Mouse (Mus musculus): ENCODE measurements around the gene Wscd1.

DNA sequence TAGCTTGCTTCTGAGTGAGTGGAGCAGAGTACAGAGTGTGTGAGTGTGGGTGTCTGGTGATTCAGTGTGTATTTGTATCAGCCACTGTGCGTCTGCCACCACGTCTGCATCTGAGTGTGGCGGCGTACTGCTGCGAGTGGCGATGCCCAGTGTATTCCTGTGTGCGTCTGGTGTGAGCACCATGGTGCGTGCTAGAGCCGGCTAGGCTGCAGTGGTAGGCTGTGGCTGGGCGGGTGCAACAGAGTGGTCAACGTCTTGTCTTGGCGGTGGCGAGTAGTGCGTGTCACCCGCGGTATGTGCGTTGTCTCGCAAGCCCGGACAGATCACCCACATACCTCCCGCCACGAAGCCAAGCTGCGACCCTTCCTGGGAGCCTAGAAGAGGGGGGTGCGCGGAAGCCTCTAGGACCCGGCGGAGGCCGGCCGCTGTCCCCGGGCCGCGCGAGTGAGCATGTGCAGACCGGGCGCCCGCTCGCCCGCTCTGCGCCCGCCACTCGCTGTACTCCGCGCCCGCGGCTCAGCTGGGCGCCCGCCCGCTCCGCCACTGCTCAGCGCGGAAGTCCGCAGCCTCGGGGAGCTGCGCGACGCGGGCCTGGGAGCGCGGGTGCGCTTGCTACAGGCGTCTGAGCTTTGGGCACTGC is 934 bp downstream of the Wscd1 start:
- no peak for TF ChIP-seq CTCF (IDR thresholded peaks at IDR 0.05; ENCODE audit: insufficient read depth, low read length)
- peak; percentile 36; the same call in 1 of the 2 replicates for TF ChIP-seq POLR2A (IDR thresholded peaks at IDR 0.05; ENCODE audit: borderline replicate concordance, extremely low read depth, low read depth, low read length)
